Mouse (Mus musculus): ENCODE measurements at regions not wholly inside any gene's neighbourhood (a gene's known extent, or its start where the extent isn't known, plus 50 kb on each side); places are given as distances from the start of the nearest gene placed in this dataset.

GRCm38 (mm10) chr12:97434021-97434420 lies 825.2 kb downstream of the Galc start:
- Histone ChIP-seq H3K4me1 (replicated peaks) (no peaks in the 10 kb centered on the region), H3K36me3 (no peaks in the 10 kb centered on the region), H3K27me3 (no peaks in the 10 kb centered on the region), H3K9me3 (replicated peaks) (no peaks in the 10 kb centered on the region), H3K9ac (no peak overlapping the region), H3K4me2 (no peak overlapping the region), H3K4me3 (no peak overlapping the region), H3K27ac (no peak overlapping the region)
- ATAC-seq (replicated peaks; ENCODE audit: insufficient number of reproducible peaks, insufficient read depth, low FRiP score, low read depth): no peak
- 73% methylated on average over 1 of the region's 1 CpGs for WGBS

GRCm38 (mm10) chr12:97432704-97433103 lies 826.6 kb downstream of the Galc start:
- Histone ChIP-seq H3K9ac (no peak overlapping the region), H3K4me2 (no peak overlapping the region), H3K4me3 (no peak overlapping the region), H3K27me3 (no peaks in the 10 kb centered on the region), H3K4me1 (replicated peaks) (no peaks in the 10 kb centered on the region), H3K9me3 (replicated peaks) (no peaks in the 10 kb centered on the region), H3K27ac (no peak overlapping the region), H3K36me3 (no peaks in the 10 kb centered on the region)
- ATAC-seq (replicated peaks; ENCODE audit: insufficient number of reproducible peaks, insufficient read depth, low FRiP score, low read depth): no peak
- WGBS: 82% methylated on average over 4 of the region's 4 CpGs

- Histone ChIP-seq H3K9me3 (replicated peaks) (no peaks in the 10 kb centered on the region), H3K4me3 (no peak overlapping the region), H3K36me3 (no peaks in the 10 kb centered on the region), H3K27ac (no peak overlapping the region), H3K27me3 (no peaks in the 10 kb centered on the region), H3K9ac (no peak overlapping the region), H3K4me1 (replicated peaks) (no peaks in the 10 kb centered on the region), H3K4me2 (no peak overlapping the region)
- 76% methylated on average over 3 of the region's 3 CpGs for WGBS
- ATAC-seq (replicated peaks; ENCODE audit: insufficient number of reproducible peaks, insufficient read depth, low FRiP score, low read depth): no peak
Observed at GRCm38 (mm10) chr12:97428252-97428651, 831.0 kb downstream of the Galc start.

GRCm38 (mm10) chr12:97424726-97425125 lies 834.5 kb downstream of the Galc start:
- Histone ChIP-seq H3K4me2 (no peak overlapping the region), H3K27ac (no peak overlapping the region), H3K9me3 (replicated peaks) (no peaks in the 10 kb centered on the region), H3K27me3 (no peaks in the 10 kb centered on the region), H3K9ac (no peak overlapping the region), H3K36me3 (no peaks in the 10 kb centered on the region), H3K4me1 (replicated peaks) (no peaks in the 10 kb centered on the region), H3K4me3 (no peak overlapping the region)
- WGBS: 91% methylated on average over 3 of the region's 3 CpGs
- ATAC-seq (replicated peaks; ENCODE audit: insufficient number of reproducible peaks, insufficient read depth, low FRiP score, low read depth): no peak

- 24% methylated on average over 3 of the region's 3 CpGs for WGBS
- no peaks in the 10 kb centered on the region for H3K9me3 ChIP-seq (replicated peaks)
- no peak overlapping the region for H3K4me2 ChIP-seq
- no peaks in the 10 kb centered on the region for H3K36me3 ChIP-seq
- H3K27ac ChIP-seq: no peak overlapping the region
- H3K9ac ChIP-seq: no peak overlapping the region
- no peak for ATAC-seq (replicated peaks; ENCODE audit: insufficient number of reproducible peaks, insufficient read depth, low FRiP score, low read depth)
- no peaks in the 10 kb centered on the region for H3K27me3 ChIP-seq
- no peaks in the 10 kb centered on the region for H3K4me1 ChIP-seq (replicated peaks)
- H3K4me3 ChIP-seq: no peak overlapping the region
Observed at GRCm38 (mm10) chr12:97403440-97403839, 855.8 kb downstream of the Galc start.

- H3K4me3 ChIP-seq: no peak overlapping the region
- no peaks in the 10 kb centered on the region for H3K9me3 ChIP-seq (replicated peaks)
- H3K9ac ChIP-seq: no peak overlapping the region
- no peak for ATAC-seq (replicated peaks; ENCODE audit: insufficient number of reproducible peaks, insufficient read depth, low FRiP score, low read depth)
- H3K4me2 ChIP-seq: no peak overlapping the region
- H3K4me1 ChIP-seq (replicated peaks): no peaks in the 10 kb centered on the region
- 29% methylated on average over 9 of the region's 10 CpGs for WGBS
- no peaks in the 10 kb centered on the region for H3K27me3 ChIP-seq
- H3K36me3 ChIP-seq: no peaks in the 10 kb centered on the region
- H3K27ac ChIP-seq: no peak overlapping the region
Observed at GRCm38 (mm10) chr12:97402412-97403396, 856.6 kb downstream of the Galc start.

- no peaks in the 10 kb centered on the region for H3K9me3 ChIP-seq (replicated peaks)
- H3K4me3 ChIP-seq: no peak overlapping the region
- no peak for ATAC-seq (replicated peaks; ENCODE audit: insufficient number of reproducible peaks, insufficient read depth, low FRiP score, low read depth)
- WGBS: 49% methylated on average over 3 of the region's 3 CpGs
- H3K4me2 ChIP-seq: no peak overlapping the region
- no peak overlapping the region for H3K27ac ChIP-seq
- H3K9ac ChIP-seq: no peak overlapping the region
- H3K36me3 ChIP-seq: no peaks in the 10 kb centered on the region
- H3K27me3 ChIP-seq: no peaks in the 10 kb centered on the region
- H3K4me1 ChIP-seq (replicated peaks): no peaks in the 10 kb centered on the region
Observed at GRCm38 (mm10) chr12:97398582-97398945, 860.7 kb downstream of the Galc start.

- no peaks in the 10 kb centered on the region for H3K4me1 ChIP-seq (replicated peaks)
- no peak for ATAC-seq (replicated peaks; ENCODE audit: insufficient number of reproducible peaks, insufficient read depth, low FRiP score, low read depth)
- H3K27ac ChIP-seq: no peak overlapping the region
- no peak overlapping the region for H3K9ac ChIP-seq
- WGBS: 81% methylated on average over 5 of the region's 7 CpGs
- no peaks in the 10 kb centered on the region for H3K9me3 ChIP-seq (replicated peaks)
- no peak overlapping the region for H3K4me3 ChIP-seq
- no peak overlapping the region for H3K4me2 ChIP-seq
- no peaks in the 10 kb centered on the region for H3K27me3 ChIP-seq
- no peaks in the 10 kb centered on the region for H3K36me3 ChIP-seq
Observed at GRCm38 (mm10) chr12:97397850-97398581, 861.2 kb downstream of the Galc start.

GRCm38 (mm10) chr12:97361804-97362203 lies 897.5 kb downstream of the Galc start:
- no peaks in the 10 kb centered on the region for H3K9me3 ChIP-seq (replicated peaks)
- no peak overlapping the region for H3K4me3 ChIP-seq
- H3K27ac ChIP-seq: no peak overlapping the region
- no peaks in the 10 kb centered on the region for H3K27me3 ChIP-seq
- H3K9ac ChIP-seq: no peak overlapping the region
- no peak for ATAC-seq (replicated peaks; ENCODE audit: insufficient number of reproducible peaks, insufficient read depth, low FRiP score, low read depth)
- WGBS: 68% methylated on average over 3 of the region's 3 CpGs
- no peaks in the 10 kb centered on the region for H3K4me1 ChIP-seq (replicated peaks)
- H3K4me2 ChIP-seq: no peak overlapping the region
- H3K36me3 ChIP-seq: no peaks in the 10 kb centered on the region

- no peak overlapping the region for H3K27ac ChIP-seq
- WGBS: 20% methylated on average over 2 of the region's 2 CpGs
- H3K9me3 ChIP-seq (replicated peaks): no peaks in the 10 kb centered on the region
- no peak overlapping the region for H3K9ac ChIP-seq
- no peak for ATAC-seq (replicated peaks; ENCODE audit: insufficient number of reproducible peaks, insufficient read depth, low FRiP score, low read depth)
- H3K4me2 ChIP-seq: no peak overlapping the region
- no peaks in the 10 kb centered on the region for H3K27me3 ChIP-seq
- no peaks in the 10 kb centered on the region for H3K4me1 ChIP-seq (replicated peaks)
- H3K36me3 ChIP-seq: no peaks in the 10 kb centered on the region
- H3K4me3 ChIP-seq: no peak overlapping the region
Observed at GRCm38 (mm10) chr12:97360656-97361055, 898.6 kb downstream of the Galc start.

GRCm38 (mm10) chr12:97326582-97326981 lies 932.7 kb downstream of the Galc start:
- no peak for ATAC-seq (replicated peaks; ENCODE audit: insufficient number of reproducible peaks, insufficient read depth, low FRiP score, low read depth)
- 57% methylated on average over 3 of the region's 3 CpGs for WGBS
- no peaks in the 10 kb centered on the region for H3K4me1 ChIP-seq (replicated peaks)
- no peaks in the 10 kb centered on the region for H3K27me3 ChIP-seq
- no peaks in the 10 kb centered on the region for H3K36me3 ChIP-seq
- no peaks in the 10 kb centered on the region for H3K9me3 ChIP-seq (replicated peaks)
- H3K4me3 ChIP-seq: no peak overlapping the region
- H3K9ac ChIP-seq: no peak overlapping the region
- no peak overlapping the region for H3K4me2 ChIP-seq
- no peak overlapping the region for H3K27ac ChIP-seq
